Mouse (Mus musculus) right cerebral cortex, postnatal 4 days (tissue): ENCODE measurements around the gene Sobp.

Experiments used
- DNase-seq: peaks from one replicate; pipeline ENCODE4 v3.0.0-alpha.2; 2022

Gene Sobp

GRCm38 (mm10) chr10:43033481-43034248, 140.7 kb downstream of the Sobp start:
- DNase-seq = no peak

- DNase-seq = no peak
Measured at GRCm38 (mm10) chr10:43027006-43027405, 147.3 kb downstream of the Sobp start.

DNA sequence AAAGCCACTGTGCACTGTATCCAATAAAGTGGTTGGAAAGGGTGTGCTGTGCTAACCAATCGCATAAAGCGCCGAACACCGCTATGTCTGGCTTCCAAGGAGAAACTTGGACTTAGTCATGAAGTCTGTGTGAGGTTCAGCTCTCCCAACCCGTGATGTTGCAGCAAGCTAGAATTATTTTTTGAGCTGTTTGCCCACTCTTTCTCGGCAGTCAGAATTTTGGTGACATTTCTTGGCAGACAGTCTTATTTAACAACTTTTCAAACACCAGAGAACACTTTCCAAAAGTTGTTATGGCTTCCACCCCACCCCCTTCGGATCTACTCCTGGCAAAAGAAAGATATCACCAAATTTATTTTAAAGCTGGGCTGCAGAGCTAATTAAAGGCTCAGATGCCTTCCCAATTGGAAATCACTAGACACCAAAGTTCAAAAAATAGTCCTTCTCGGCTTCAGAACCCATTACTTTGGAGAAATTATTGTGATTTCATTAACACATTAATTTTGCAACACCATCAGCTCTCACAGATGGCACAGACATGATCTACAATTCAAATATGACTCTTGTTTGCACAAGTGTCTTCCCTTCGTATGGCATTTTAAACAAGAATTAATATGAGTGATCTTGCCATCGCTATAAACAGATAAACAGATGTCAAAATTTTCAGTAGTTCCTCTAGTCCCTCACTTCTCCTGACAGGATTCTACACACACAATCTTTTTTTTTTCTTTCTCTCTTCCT, 150.7 kb downstream of the Sobp start:
- no peak for DNase-seq

DNA sequence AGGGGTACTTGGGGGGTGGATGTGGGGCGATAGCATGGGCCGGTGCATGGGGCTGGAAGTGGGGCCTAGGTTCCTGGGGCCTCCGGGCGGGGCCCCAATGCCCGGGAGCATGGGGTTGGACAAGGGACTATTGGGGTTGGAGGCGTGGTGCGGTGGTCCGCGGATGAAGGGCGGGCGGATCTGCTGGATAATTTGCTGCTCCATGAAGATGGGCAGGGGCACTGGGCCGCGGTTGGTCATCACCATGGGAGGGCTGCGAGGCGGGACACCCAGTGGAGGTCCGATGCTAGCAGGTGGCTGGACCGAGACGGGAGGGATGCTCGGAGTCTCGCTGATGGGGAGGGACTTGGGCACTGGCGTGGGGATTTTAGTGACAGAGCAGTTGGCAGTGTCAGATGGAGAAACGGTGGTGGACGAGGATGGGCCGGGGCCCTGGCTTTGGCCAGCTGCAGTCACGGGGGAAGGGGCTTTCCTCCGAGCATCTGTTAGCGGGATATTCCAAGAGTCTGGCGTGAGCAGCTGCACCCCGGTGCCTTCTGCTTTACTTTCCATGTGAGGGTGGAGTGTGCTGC, 152.1 kb downstream of the Sobp start:
- DNase-seq = no peak

DNA sequence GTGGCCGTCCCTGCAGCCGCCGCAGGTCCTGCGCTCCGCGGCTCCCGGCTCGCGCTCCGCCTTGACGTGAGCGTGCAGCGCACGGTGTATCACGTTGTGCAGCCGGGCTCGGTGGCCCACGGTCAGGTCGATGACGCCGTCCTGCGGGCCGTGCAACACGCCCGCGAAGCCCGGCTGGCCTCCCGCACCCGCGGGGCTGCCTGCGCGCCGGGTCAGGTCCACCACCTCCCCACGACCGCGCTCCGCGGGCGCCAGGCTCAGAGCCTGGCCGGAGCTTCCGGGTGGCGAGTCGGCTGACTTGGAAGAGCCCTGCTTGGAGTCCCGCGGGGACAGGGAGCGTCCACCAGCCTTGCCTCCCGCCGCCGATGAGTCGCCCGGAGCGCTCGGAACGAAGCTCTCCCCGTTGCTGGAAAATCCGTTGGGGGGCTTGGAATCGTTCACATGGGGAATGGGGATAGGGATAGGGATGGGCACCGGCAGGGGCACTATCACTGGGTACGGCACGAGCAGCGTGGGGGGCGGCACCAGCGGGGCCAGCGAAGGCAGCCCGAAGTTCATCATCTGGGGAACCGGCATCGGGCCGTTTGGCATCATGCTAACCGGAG, 152.7 kb downstream of the Sobp start:
- no peak for DNase-seq

DNA sequence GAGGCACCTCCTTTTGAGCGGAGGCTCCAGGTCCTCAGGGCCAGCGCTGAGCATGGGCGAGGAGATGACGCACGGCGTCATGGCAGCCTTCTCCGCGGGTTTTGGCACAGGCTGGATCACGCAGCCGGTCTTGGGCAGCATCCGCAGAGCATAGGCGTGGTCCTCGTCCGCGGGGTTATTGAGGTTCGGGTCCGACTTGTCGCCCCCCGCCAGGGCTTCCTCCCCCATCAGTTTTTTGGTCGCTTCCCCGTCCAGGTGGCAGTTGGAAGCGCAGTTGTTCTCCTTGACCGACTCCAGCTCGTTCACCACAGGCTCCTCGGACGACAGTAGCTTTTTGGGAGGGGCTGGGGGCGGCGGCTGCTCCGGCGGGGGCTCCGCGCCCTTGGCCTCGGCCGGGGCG, 153.3 kb downstream of the Sobp start:
- DNase-seq = no peak

- DNase-seq = no peak
Measured at GRCm38 (mm10) chr10:43014782-43015181, 159.5 kb downstream of the Sobp start.

- DNase-seq = no peak
Measured at GRCm38 (mm10) chr10:43014358-43014757, 160.0 kb downstream of the Sobp start.

GRCm38 (mm10) chr10:43008116-43008515, 166.2 kb downstream of the Sobp start:
- no peak for DNase-seq

DNA sequence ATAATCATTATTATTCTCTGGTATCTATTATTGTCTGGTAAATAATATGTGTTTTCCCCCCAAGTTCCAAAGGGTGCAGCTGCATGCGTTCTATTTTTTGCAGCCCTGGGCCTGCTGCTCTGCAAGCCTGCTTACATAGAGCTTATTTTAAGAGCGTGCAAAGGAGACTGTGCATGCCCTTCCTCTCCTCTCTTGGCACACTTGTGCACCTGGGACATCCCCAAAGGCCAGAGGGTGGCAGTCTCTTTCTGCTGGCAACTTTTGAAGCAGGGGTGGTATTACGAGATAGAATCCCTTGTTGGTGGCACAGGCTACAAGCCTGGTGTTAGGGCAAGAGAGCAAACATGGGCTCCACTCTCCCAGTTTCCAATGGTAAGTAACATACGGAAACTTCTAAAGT, 167.8 kb downstream of the Sobp start:
- DNase-seq = no peak

DNA sequence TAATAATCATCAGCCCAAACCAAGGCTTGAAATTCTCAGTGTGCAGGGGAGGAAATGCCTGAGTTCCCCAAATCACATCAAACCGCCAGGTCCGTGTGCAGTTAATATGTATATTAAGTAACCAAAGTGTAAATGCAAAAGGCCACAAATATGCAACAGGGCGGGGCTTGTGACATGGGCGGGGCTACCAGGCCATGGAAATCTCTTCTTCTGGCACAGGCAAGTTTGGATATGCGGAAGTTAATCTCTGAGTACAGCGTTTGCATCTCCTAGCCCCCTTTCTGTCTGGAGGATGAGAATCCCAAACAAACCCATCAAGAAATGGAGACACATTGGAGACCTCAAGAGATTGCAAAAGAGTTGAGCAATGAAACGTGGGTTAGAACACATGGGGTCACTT, 168.7 kb downstream of the Sobp start:
- DNase-seq = no peak

GRCm38 (mm10) chr10:43005031-43005430, 169.3 kb downstream of the Sobp start:
- DNase-seq = no peak

DNA sequence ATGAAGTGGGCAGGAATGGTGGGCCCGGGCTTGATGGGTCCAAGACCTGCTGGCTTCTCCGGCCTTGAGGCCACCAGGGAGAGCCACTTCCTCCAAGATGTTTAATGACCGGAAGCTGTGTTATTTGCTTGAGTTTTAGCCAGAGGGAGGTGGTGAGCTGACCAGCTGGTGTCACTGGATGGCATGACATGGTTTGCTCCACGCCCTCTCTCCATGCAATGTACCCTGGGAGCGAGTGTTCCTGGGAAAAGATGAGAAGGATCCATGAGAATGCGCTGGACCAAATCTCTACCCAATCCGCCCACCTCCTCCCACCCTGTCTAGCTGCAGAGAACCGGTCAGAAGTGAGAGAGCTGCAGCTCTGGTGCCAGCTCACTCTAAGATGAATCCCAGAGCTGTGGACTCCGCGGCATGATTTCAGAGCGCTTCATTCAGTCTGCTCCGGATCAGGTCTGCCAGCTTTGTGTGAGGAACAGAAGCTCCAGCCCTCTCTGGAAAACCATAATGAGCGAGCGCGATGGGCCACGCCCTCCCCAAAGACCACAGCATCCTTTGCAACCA, 170.1 kb downstream of the Sobp start:
- DNase-seq = no peak

DNA sequence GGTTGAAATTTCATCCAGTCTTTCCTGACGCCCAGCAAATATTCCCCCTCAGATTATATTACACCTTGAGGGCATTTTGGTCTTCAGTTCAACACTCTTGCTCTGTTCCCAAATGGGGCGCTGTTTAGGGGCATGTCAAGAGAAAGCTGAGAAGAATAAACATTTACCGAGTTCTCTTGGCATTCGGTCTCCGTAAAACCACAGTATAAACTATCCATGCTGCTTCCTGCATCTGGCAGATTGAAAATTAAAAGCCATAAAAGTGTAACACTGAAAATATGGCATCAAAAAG, 170.9 kb downstream of the Sobp start:
- no peak for DNase-seq

DNA sequence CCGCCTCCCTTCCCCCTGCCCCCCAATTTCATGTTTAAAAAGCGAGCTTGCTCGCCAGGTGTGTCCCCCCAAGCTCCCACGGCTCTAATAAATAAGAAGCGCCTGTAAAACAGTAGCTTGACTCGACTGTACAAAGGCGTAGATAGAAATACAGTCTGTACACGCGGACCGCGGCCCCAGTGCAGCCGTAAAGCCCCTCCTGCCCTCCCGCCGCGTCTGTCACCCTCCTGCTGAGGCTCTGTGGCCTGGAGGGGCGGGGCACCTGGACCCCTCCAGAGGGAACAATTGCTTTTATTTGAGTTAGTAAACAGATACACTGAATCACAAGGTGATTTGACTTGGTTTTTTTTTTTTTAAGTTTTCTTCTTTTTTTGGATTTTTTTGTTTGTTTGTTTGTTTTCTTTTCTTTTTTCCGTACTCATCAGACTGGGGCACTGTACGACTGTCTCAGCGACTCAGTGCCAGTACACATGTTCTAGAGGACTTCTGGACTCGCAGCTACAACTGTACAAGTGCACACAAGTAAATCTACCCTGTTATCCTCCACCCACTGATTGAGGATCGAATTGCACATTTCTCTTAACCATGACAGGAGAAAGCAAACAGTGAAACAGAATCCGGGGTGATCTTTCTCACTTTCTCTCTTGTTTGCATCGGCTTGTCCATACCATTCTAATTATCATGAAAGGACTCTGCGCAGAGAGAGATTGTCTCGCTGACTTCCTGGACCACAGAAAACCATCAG, 171.4 kb downstream of the Sobp start:
- no peak for DNase-seq

GRCm38 (mm10) chr10:43002066-43002678, 172.2 kb downstream of the Sobp start:
- DNase-seq = no peak

- no peak for DNase-seq
Measured at GRCm38 (mm10) chr10:43001433-43001832, 172.9 kb downstream of the Sobp start.

DNA sequence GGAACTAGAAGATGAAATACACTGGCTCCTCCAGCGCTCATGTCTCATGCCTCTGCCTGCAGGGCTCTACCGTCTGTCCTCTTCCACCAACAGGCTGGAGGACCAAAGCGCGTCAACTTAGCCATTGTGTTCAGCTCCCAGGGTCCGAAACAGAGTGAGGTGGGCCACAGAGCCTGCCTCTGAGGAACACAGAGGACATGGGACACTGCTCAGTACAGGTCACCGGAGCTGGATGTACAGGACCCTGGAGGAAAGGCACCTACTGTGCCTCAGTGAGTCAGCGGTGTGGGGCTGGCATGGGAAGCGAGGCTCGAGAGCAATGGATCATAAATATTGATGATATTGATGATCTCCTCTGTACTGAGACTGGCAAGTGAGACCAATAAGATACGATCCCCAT, 175.0 kb downstream of the Sobp start:
- DNase-seq = no peak

DNA sequence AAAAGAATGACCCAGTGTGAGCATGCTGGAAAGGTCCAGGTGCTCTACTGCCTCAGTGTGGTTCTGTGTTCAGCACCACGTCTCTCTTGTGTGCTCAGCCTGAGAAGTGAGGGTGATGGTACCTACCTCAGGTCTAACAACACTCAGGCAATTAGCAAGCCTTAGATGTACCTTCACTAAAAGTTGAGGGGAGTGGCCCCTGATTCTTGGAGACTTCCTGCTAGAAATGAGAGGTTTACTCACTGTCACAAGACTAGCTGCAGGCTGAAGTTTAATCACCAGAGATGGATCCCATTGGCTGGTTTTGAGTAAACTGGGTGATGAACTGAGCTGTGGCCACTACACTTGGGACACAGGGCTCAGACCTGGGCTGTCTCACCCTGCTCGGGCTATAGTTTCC, 177.1 kb downstream of the Sobp start:
- no peak for DNase-seq

GRCm38 (mm10) chr10:42995484-42995895, 178.8 kb downstream of the Sobp start:
- DNase-seq = no peak

DNA sequence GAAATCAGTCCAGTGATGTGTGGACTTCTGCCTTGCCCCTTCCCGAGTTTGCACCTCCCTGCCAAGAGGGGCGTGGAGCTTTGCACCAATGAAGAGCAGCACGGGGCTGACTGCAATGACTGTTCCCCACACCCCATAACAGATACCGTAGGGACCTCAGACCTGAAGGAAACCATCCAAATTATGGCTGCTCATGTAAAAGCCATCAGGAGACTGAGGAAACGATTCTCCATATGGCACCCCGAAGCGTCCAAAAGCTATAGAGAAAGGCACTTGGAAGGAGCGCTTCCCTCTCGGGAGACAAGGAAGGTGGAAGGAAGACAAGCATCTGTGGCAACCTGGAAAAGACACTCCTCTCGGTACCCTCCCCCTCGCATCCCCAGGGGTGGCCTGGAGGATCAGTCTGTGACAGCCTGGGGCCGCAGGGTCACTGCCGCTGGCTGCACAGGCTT, 180.0 kb downstream of the Sobp start:
- DNase-seq = no peak

- no peak for DNase-seq
Measured at GRCm38 (mm10) chr10:42991018-42991417, 183.3 kb downstream of the Sobp start.
